Mouse (Mus musculus): ENCODE results near the gene Asb16. TPM values are rescaled to one million over a fixed set of nuclear protein-coding genes. Genes with fewer than 3 reads are reported as not detected.

The Asb16 gene
- total and polyA plus RNA-seq, 3 experiments, result 0.74 to 1.1 (median 0.89) TPM

GRCm38 (mm10) chr11:102283922-102284321 is 15.4 kb downstream of the Asb16 start:
- no peak for TF ChIP-seq CTCF (IDR thresholded peaks at IDR 0.05)
- TF ChIP-seq POLR2A (IDR thresholded peaks at IDR 0.05; ENCODE audit: insufficient read depth, low read depth, low read length), result no peak
- no peak for TF ChIP-seq EP300 (IDR thresholded peaks at IDR 0.05; ENCODE audit: insufficient read depth, low read depth, low read length)
- Histone ChIP-seq H3K36me3 (ENCODE audit: control insufficient read depth, insufficient read depth, low read length) (no peaks in the 10 kb centered on the region), H3K4me1 (ENCODE audit: control insufficient read depth, insufficient read depth, low read length) (no peaks in the 10 kb centered on the region), H3K27me3 (ENCODE audit: control insufficient read depth, insufficient read depth, low read length) (no peaks in the 10 kb centered on the region), H3K9ac (ENCODE audit: low read depth, low read length) (no peak overlapping the region), H3K27ac (peak overlapping the region; percentile 57), H3K4me3 (peak overlapping the region; percentile 82), H3K79me2 (replicated peaks; ENCODE audit: control insufficient read depth, insufficient read depth, low read length) (no peaks in the 10 kb centered on the region)
- no peak for DNase-seq
- WGBS, result 86% methylated on average over 6 of the region's 6 CpGs
- intact Hi-C loops (cut with DNase I), result no loop called here

GRCm38 (mm10) chr11:102284501-102285094 is 16.1 kb downstream of the Asb16 start, which contains the start of gene Tmub2:
Gene Tmub2 (plus strand): TSS chr11:102284931.
- peak; percentile 94 to 97 for DNase-seq
- intact Hi-C loops (cut with DNase I), result loop anchor here (1.0 kb wide), 1 partner anchor 11 kb away; no protein-coding TSS in a partner anchor
- H3K27ac ChIP-seq, result peak within 1 kb of the TSS; percentile 93
- no peaks in the 10 kb centered on the region for H3K79me2 ChIP-seq (replicated peaks; ENCODE audit: control insufficient read depth, insufficient read depth, low read length)
- no peaks in the 10 kb centered on the region for H3K36me3 ChIP-seq (ENCODE audit: control insufficient read depth, insufficient read depth, low read length)
- TF ChIP-seq POLR2A (IDR thresholded peaks at IDR 0.05; ENCODE audit: insufficient read depth, low read depth, low read length) (peak; percentile 64), EP300 (IDR thresholded peaks at IDR 0.05; ENCODE audit: insufficient read depth, low read depth, low read length) (no peak; the same call in 1 of the 2 replicates), CTCF (IDR thresholded peaks at IDR 0.05) (peak; percentile 36; the same call in 1 of the 2 replicates)
- no peaks in the 10 kb centered on the region for H3K4me1 ChIP-seq (ENCODE audit: control insufficient read depth, insufficient read depth, low read length)
- H3K27me3 ChIP-seq (ENCODE audit: control insufficient read depth, insufficient read depth, low read length), result no peaks in the 10 kb centered on the region
- H3K4me3 ChIP-seq, result peak within 1 kb of the TSS; percentile 82
- H3K9ac ChIP-seq (ENCODE audit: low read depth, low read length), result peak within 1 kb of the TSS; percentile 58
- WGBS, result under 1% methylated on average over 32 of the region's 32 CpGs

- Histone ChIP-seq H3K4me3 (peak overlapping the region; percentile 82), H3K4me1 (ENCODE audit: control insufficient read depth, insufficient read depth, low read length) (no peaks in the 10 kb centered on the region), H3K27me3 (ENCODE audit: control insufficient read depth, insufficient read depth, low read length) (no peaks in the 10 kb centered on the region), H3K27ac (peak overlapping the region; percentile 93), H3K79me2 (replicated peaks; ENCODE audit: control insufficient read depth, insufficient read depth, low read length) (no peaks in the 10 kb centered on the region), H3K36me3 (ENCODE audit: control insufficient read depth, insufficient read depth, low read length) (no peaks in the 10 kb centered on the region), H3K9ac (ENCODE audit: low read depth, low read length) (peak overlapping the region; percentile 58)
- intact Hi-C loops (cut with DNase I), result loop anchor here (1.0 kb wide), 1 partner anchor 10 kb away; no protein-coding TSS in a partner anchor
- WGBS, result 4% methylated on average over 31 of the region's 31 CpGs
- DNase-seq, result no peak
- TF ChIP-seq EP300 (IDR thresholded peaks at IDR 0.05; ENCODE audit: insufficient read depth, low read depth, low read length) (no peak), POLR2A (IDR thresholded peaks at IDR 0.05; ENCODE audit: insufficient read depth, low read depth, low read length) (no peak), CTCF (IDR thresholded peaks at IDR 0.05) (no peak)
Observed at GRCm38 (mm10) chr11:102285095-102285834, 16.7 kb downstream of the Asb16 start.

GRCm38 (mm10) chr11:102287485-102287884 is 18.9 kb downstream of the Asb16 start:
- no peaks in the 10 kb centered on the region for H3K27me3 ChIP-seq (ENCODE audit: control insufficient read depth, insufficient read depth, low read length)
- H3K27ac ChIP-seq, result no peak overlapping the region
- no peak overlapping the region for H3K4me3 ChIP-seq
- H3K9ac ChIP-seq (ENCODE audit: low read depth, low read length), result no peak overlapping the region
- no peaks in the 10 kb centered on the region for H3K79me2 ChIP-seq (replicated peaks; ENCODE audit: control insufficient read depth, insufficient read depth, low read length)
- H3K36me3 ChIP-seq (ENCODE audit: control insufficient read depth, insufficient read depth, low read length), result no peaks in the 10 kb centered on the region
- no peak for TF ChIP-seq EP300 (IDR thresholded peaks at IDR 0.05; ENCODE audit: insufficient read depth, low read depth, low read length)
- no peak for TF ChIP-seq POLR2A (IDR thresholded peaks at IDR 0.05; ENCODE audit: insufficient read depth, low read depth, low read length)
- TF ChIP-seq CTCF (IDR thresholded peaks at IDR 0.05), result no peak
- intact Hi-C loops (cut with DNase I), result no loop called here
- H3K4me1 ChIP-seq (ENCODE audit: control insufficient read depth, insufficient read depth, low read length), result no peaks in the 10 kb centered on the region
- WGBS, result 84% methylated on average over 8 of the region's 8 CpGs
- no peak for DNase-seq

GRCm38 (mm10) chr11:102288027-102288804 is 19.7 kb downstream of the Asb16 start:
- Histone ChIP-seq H3K27ac (no peak overlapping the region), H3K36me3 (ENCODE audit: control insufficient read depth, insufficient read depth, low read length) (no peaks in the 10 kb centered on the region), H3K79me2 (replicated peaks; ENCODE audit: control insufficient read depth, insufficient read depth, low read length) (no peaks in the 10 kb centered on the region), H3K27me3 (ENCODE audit: control insufficient read depth, insufficient read depth, low read length) (no peaks in the 10 kb centered on the region), H3K9ac (ENCODE audit: low read depth, low read length) (no peak overlapping the region), H3K4me3 (no peak overlapping the region), H3K4me1 (ENCODE audit: control insufficient read depth, insufficient read depth, low read length) (no peaks in the 10 kb centered on the region)
- DNase-seq, result no peak
- intact Hi-C loops (cut with DNase I), result no loop called here
- TF ChIP-seq CTCF (IDR thresholded peaks at IDR 0.05), result no peak
- TF ChIP-seq EP300 (IDR thresholded peaks at IDR 0.05; ENCODE audit: insufficient read depth, low read depth, low read length), result no peak
- TF ChIP-seq POLR2A (IDR thresholded peaks at IDR 0.05; ENCODE audit: insufficient read depth, low read depth, low read length), result no peak
- WGBS, result 76% methylated on average over 8 of the region's 8 CpGs

All from heart, adult 2 months (tissue).